Mouse (Mus musculus) stomach, embryonic 15.5 days (tissue): Measurements from ENCODE around the gene Eml3. TPM values are rescaled to one million over a fixed set of nuclear protein-coding genes. Genes with fewer than 3 reads are reported as not detected.

Source experiments
- ATAC-seq: fragments of 200-750 bp; cut with Nextera tagmentation; 2 replicates; pipeline ENCODE4 v1.8.0; 2017; ENCODE audit warnings: low read depth, moderate number of reproducible peaks, moderate TSS enrichment; ENCODE audit not compliant: insufficient read depth, low FRiP score
- H3K27ac ChIP-seq: fragments of 300-500 bp; sonication (generic); 2 replicates; pipeline ENCODE4 v1.5.1; 2015; ENCODE audit warnings: mild to moderate bottlenecking, inconsistent platforms
- H3K27me3 ChIP-seq: fragments of 300-500 bp; sonication (generic); replicated peaks from 2 replicates; pipeline ENCODE4 v1.6.1; 2015; ENCODE audit warnings: inconsistent platforms
- H3K36me3 ChIP-seq: fragments of 300-500 bp; sonication (generic); 2 replicates; pipeline ENCODE4 v1.6.1; 2015; ENCODE audit warnings: inconsistent platforms
- H3K4me1 ChIP-seq: fragments of 300-500 bp; sonication (generic); 2 replicates; pipeline ENCODE4 v1.6.1; 2015; ENCODE audit warnings: inconsistent platforms
- H3K4me2 ChIP-seq: fragments of 300-500 bp; sonication (generic); 2 replicates; pipeline ENCODE4 v1.6.1; 2015; ENCODE audit warnings: mild to moderate bottlenecking, inconsistent platforms
- H3K4me3 ChIP-seq: fragments of 300-500 bp; sonication (generic); replicated peaks from 2 replicates; pipeline ENCODE4 v1.5.1; 2015; ENCODE audit warnings: inconsistent platforms
- H3K9ac ChIP-seq: fragments of 300-500 bp; sonication (generic); 2 replicates; pipeline ENCODE4 v1.6.1; 2015; ENCODE audit warnings: inconsistent platforms
- H3K9me3 ChIP-seq: fragments of 300-500 bp; sonication (generic); 2 replicates; pipeline ENCODE4 v1.6.1; 2016; ENCODE audit warnings: inconsistent platforms
- WGBS: fragments of 180-500 bp; shearing (Covaris S2); methylation state at CpG from one replicate; pipeline ENCODE4 v1.1.7; 2015; 5-methylcytosine and 5-hydroxymethylcytosine counted together
- polyA plus RNA-seq: library from polyadenylated mRNA; unstranded; fragments of >200 nt; fragmentation: Nextera tagmentation; extraction: Ambion mirVana; gene quantifications from 2 replicates; pipeline ENCODE4 v1.2.1, GENCODE M21; 2015

Gene Eml3
- polyA plus RNA-seq, 1 experiment from 2014 or later: 31.7 TPM

GRCm38 (mm10) chr19:8982303-8983149 lies 53.2 kb downstream of the Eml3 start:
- Histone ChIP-seq H3K4me1 (peaks cover 48% of the 10 kb centered on the region), H3K27me3 (no peaks in the 10 kb centered on the region), H3K4me2 (peak overlapping the region; percentile 5; the same call in 1 of the 2 replicates), H3K9me3 (no peaks in the 10 kb centered on the region), H3K4me3 (no peak overlapping the region), H3K36me3 (peaks cover 18% of the 10 kb centered on the region), H3K9ac (no peak overlapping the region), H3K27ac (peak overlapping the region; percentile 78)
- 47% methylated on average over 5 of the region's 5 CpGs for WGBS
- peak; percentile 58 for ATAC-seq

- H3K4me2 ChIP-seq: peak overlapping the region; percentile 5; the same call in 1 of the 2 replicates
- peak; percentile 68 for ATAC-seq
- no peak overlapping the region for H3K4me3 ChIP-seq
- H3K9ac ChIP-seq: no peak overlapping the region
- H3K36me3 ChIP-seq: peaks cover 12% of the 10 kb centered on the region
- H3K9me3 ChIP-seq: no peaks in the 10 kb centered on the region
- WGBS: 22% methylated on average over 4 of the region's 4 CpGs
- H3K27ac ChIP-seq: peak overlapping the region; percentile 78
- H3K27me3 ChIP-seq: no peaks in the 10 kb centered on the region
- H3K4me1 ChIP-seq: peaks cover 52% of the 10 kb centered on the region
Measured at GRCm38 (mm10) chr19:8983150-8983650, 53.8 kb downstream of the Eml3 start.

GRCm38 (mm10) chr19:8984255-8984868 lies 55.0 kb downstream of the Eml3 start:
- H3K27me3 ChIP-seq: no peaks in the 10 kb centered on the region
- no peaks in the 10 kb centered on the region for H3K9me3 ChIP-seq
- 0 out of 2 replicates have a peak overlapping the region, but pooled peaks have one; percentile 5 for H3K4me2 ChIP-seq
- no peak overlapping the region for H3K4me3 ChIP-seq
- WGBS: 11% methylated on average over 7 of the region's 7 CpGs
- H3K9ac ChIP-seq: no peak overlapping the region
- peaks cover 59% of the 10 kb centered on the region for H3K4me1 ChIP-seq
- no peak for ATAC-seq
- H3K27ac ChIP-seq: peak overlapping the region; percentile 78
- peaks cover under 1% of the 10 kb centered on the region; the same call in 1 of the 2 replicates for H3K36me3 ChIP-seq

GRCm38 (mm10) chr19:8985891-8986290 lies 56.5 kb downstream of the Eml3 start:
- ATAC-seq: no peak
- peaks cover 60% of the 10 kb centered on the region for H3K4me1 ChIP-seq
- WGBS: 61% methylated on average over 5 of the region's 5 CpGs

GRCm38 (mm10) chr19:8987816-8988215 lies 58.5 kb downstream of the Eml3 start:
- Histone ChIP-seq H3K9me3 (no peaks in the 10 kb centered on the region), H3K27me3 (no peaks in the 10 kb centered on the region), H3K4me2 (no peak overlapping the region), H3K4me3 (0 out of 2 replicates have a peak overlapping the region, but pooled peaks have one; percentile 85), H3K36me3 (no peaks in the 10 kb centered on the region), H3K27ac (peak overlapping the region; percentile 98; the same call in 1 of the 2 replicates), H3K4me1 (peaks cover 63% of the 10 kb centered on the region), H3K9ac (no peak overlapping the region)
- no peak for ATAC-seq
- WGBS: 59% methylated on average over 2 of the region's 2 CpGs

More at GRCm38 (mm10) chr19:8985891-8986290, 56.5 kb downstream of the Eml3 start:
- Histone ChIP-seq H3K4me2 (no peak overlapping the region), H3K36me3 (no peaks in the 10 kb centered on the region), H3K27ac (no peak overlapping the region), H3K9ac (no peak overlapping the region), H3K9me3 (no peaks in the 10 kb centered on the region), H3K27me3 (no peaks in the 10 kb centered on the region), H3K4me3 (no peak overlapping the region)

- Histone ChIP-seq H3K4me3 (peak overlapping the region; percentile 85), H3K27ac (peak overlapping the region; percentile 98), H3K4me2 (peak overlapping the region; percentile 77), H3K4me1 (peaks cover 63% of the 10 kb centered on the region), H3K9me3 (no peaks in the 10 kb centered on the region), H3K9ac (no peak overlapping the region; the same call in 1 of the 2 replicates), H3K36me3 (no peaks in the 10 kb centered on the region), H3K27me3 (no peaks in the 10 kb centered on the region)
- WGBS: 19% methylated on average over 15 of the region's 15 CpGs
- ATAC-seq: no peak
Measured at GRCm38 (mm10) chr19:8988346-8989065, 59.2 kb downstream of the Eml3 start.

- H3K4me2 ChIP-seq: peak within 1 kb of the TSS; percentile 77
- under 1% methylated on average over 38 of the region's 42 CpGs for WGBS
- peak; percentile 52 for ATAC-seq
- peak within 1 kb of the TSS; percentile 76 for H3K9ac ChIP-seq
- H3K27me3 ChIP-seq: no peaks in the 10 kb centered on the region
- H3K9me3 ChIP-seq: no peaks in the 10 kb centered on the region
- H3K27ac ChIP-seq: peak within 1 kb of the TSS; percentile 98
- H3K4me3 ChIP-seq: peak within 1 kb of the TSS; percentile 85
- H3K36me3 ChIP-seq: no peaks in the 10 kb centered on the region
- H3K4me1 ChIP-seq: peaks cover 61% of the 10 kb centered on the region
Measured at GRCm38 (mm10) chr19:8989066-8989566, 59.8 kb downstream of the Eml3 start, which contains the start of gene Ahnak. Gene Ahnak (plus strand): TSS chr19:8989284.

GRCm38 (mm10) chr19:8989567-8990431 lies 60.4 kb downstream of the Eml3 start:
- Histone ChIP-seq H3K4me2 (peak overlapping the region; percentile 77), H3K36me3 (no peaks in the 10 kb centered on the region), H3K4me1 (peaks cover 57% of the 10 kb centered on the region), H3K9me3 (no peaks in the 10 kb centered on the region), H3K27ac (peak overlapping the region; percentile 98), H3K9ac (peak overlapping the region; percentile 76), H3K27me3 (no peaks in the 10 kb centered on the region), H3K4me3 (peak overlapping the region; percentile 85)
- ATAC-seq: peak; percentile 70
- under 1% methylated on average over 53 of the region's 53 CpGs for WGBS

GRCm38 (mm10) chr19:8990432-8991102 lies 61.2 kb downstream of the Eml3 start:
- Histone ChIP-seq H3K9me3 (no peaks in the 10 kb centered on the region), H3K4me2 (peak overlapping the region; percentile 77), H3K4me3 (peak overlapping the region; percentile 85), H3K9ac (0 out of 2 replicates have a peak overlapping the region, but pooled peaks have one; percentile 16), H3K27me3 (no peaks in the 10 kb centered on the region), H3K36me3 (no peaks in the 10 kb centered on the region), H3K27ac (peak overlapping the region; percentile 98), H3K4me1 (peaks cover 59% of the 10 kb centered on the region)
- ATAC-seq: peak; percentile 63
- WGBS: 9% methylated on average over 15 of the region's 15 CpGs
